Mouse (Mus musculus) thymus, adult 2 months (tissue): ENCODE data around the gene Chmp6. TPM values are rescaled to one million over a fixed set of nuclear protein-coding genes. Genes with fewer than 3 reads are reported as not detected.

Experiments used
- DNase-seq: peaks from one replicate; pipeline ENCODE4 v3.0.0; 2021
- H3K27ac ChIP-seq: fragments of 200-500 bp; 2 replicates; pipeline ENCODE4 v1.5.1; 2012; ENCODE audit warnings: low read length, control low read depth; ENCODE audit not compliant: control insufficient read depth, insufficient read depth
- H3K27me3 ChIP-seq: fragments of 200-500 bp; 2 replicates; pipeline ENCODE4 v1.6.1; 2012; ENCODE audit warnings: mild to moderate bottlenecking, low read length, moderate library complexity, mixed read lengths; ENCODE audit not compliant: control insufficient read depth, insufficient read depth
- H3K36me3 ChIP-seq: fragments of 200-500 bp; 2 replicates; pipeline ENCODE4 v1.6.1; 2012; ENCODE audit warnings: mild to moderate bottlenecking, low read length, moderate library complexity; ENCODE audit not compliant: control insufficient read depth, insufficient read depth
- H3K4me1 ChIP-seq: fragments of 200-500 bp; replicated peaks from 2 replicates; pipeline ENCODE4 v1.6.1; 2012; ENCODE audit warnings: low read length; ENCODE audit not compliant: control insufficient read depth, insufficient read depth
- H3K4me3 ChIP-seq: fragments of 200-500 bp; 2 replicates; pipeline ENCODE4 v1.5.1; 2012; ENCODE audit warnings: mild to moderate bottlenecking, low read length, control low read depth, moderate library complexity; ENCODE audit not compliant: control insufficient read depth, insufficient read depth
- CTCF ChIP-seq: fragments of 200-500 bp; IDR thresholded peaks from 2 replicates; pipeline ENCODE4 v1.5.1; 2012; ENCODE audit warnings: mild to moderate bottlenecking, control low read depth, low read length, moderate library complexity, borderline replicate concordance; ENCODE audit not compliant: control insufficient read depth, poor library complexity, insufficient read depth; ENCODE audit errors: extremely low read depth
- POLR2A ChIP-seq: fragments of 200-500 bp; IDR thresholded peaks from 2 replicates; pipeline ENCODE4 v1.6.1; 2012; ENCODE audit warnings: mild to moderate bottlenecking, low read length, control low read depth, moderate library complexity; ENCODE audit not compliant: control insufficient read depth, poor library complexity, insufficient read depth; ENCODE audit errors: extremely low read depth
- WGBS: fragments of 180-500 bp; shearing (Covaris S2); methylation state at CpG from one replicate; pipeline ENCODE4 v1.1.7; 2018; 5-methylcytosine and 5-hydroxymethylcytosine counted together
- polyA plus RNA-seq: library from polyadenylated mRNA; depleted of rRNA; stranded (reverse); fragments of >200 nt; gene quantifications from 2 replicates; pipeline ENCODE4 v1.2.3, GENCODE M21; 2012

Gene Chmp6
- polyA plus RNA-seq, 1 experiment: 59.2 TPM

DNA sequence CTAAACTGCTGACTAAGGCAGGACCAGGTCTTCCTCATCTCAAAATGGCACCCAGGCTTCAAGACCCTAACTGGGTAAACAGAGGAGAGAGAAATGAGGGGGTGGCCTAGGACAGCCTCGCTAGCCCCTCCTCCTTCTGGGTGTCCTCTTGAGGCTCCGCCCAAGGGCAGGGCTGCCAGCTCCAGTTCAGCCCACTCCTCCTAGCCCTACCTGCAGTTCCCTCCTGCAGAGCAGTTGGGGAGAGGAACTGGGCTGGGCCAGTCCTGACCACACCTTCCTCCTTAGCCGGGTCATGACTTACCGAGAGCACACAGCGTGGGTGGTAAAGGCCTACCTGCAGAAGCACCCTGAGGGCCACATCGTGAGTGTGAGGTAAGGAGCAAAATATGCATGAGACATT is 18.6 kb upstream of the Chmp6 start:
- DNase-seq: no peak
- no peaks in the 10 kb centered on the region; the same call in 1 of the 2 replicates for H3K4me1 ChIP-seq
- WGBS: 59% methylated on average over 6 of the region's 6 CpGs
- H3K36me3 ChIP-seq: peaks cover 24% of the 10 kb centered on the region
- TF ChIP-seq CTCF (no peak), POLR2A (no peak)
- H3K27me3 ChIP-seq: no peaks in the 10 kb centered on the region
- H3K4me3 ChIP-seq: no peak overlapping the region
- no peak overlapping the region for H3K27ac ChIP-seq

DNA sequence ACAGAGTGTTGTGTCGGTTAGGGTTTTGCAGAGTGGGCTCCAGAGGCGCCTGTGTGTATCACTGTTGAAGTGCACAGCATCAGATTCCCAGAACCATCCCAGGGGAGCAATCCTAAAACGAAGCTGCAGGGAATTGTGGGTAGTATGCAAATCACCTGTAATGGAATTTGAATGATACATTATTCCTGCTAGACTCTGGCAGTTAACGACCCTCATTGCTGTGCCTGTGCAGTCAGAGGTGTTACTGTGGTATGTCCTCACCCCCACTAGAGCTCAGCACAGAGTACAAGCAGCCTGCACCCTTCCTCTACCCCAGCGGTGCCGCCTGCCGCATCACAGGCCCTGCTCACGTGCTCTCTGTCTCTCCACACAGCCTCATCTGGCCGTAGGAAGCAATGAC is 16.2 kb upstream of the Chmp6 start:
- H3K27me3 ChIP-seq: no peaks in the 10 kb centered on the region
- TF ChIP-seq POLR2A (no peak), CTCF (no peak)
- no peak overlapping the region for H3K4me3 ChIP-seq
- H3K36me3 ChIP-seq: 0 out of 2 replicates have a peak, but pooled peaks cover 16% of the 10 kb centered on the region
- no peak for DNase-seq
- no peaks in the 10 kb centered on the region; the same call in 1 of the 2 replicates for H3K4me1 ChIP-seq
- no peak overlapping the region for H3K27ac ChIP-seq
- WGBS: 97% methylated on average over 9 of the region's 9 CpGs

DNA sequence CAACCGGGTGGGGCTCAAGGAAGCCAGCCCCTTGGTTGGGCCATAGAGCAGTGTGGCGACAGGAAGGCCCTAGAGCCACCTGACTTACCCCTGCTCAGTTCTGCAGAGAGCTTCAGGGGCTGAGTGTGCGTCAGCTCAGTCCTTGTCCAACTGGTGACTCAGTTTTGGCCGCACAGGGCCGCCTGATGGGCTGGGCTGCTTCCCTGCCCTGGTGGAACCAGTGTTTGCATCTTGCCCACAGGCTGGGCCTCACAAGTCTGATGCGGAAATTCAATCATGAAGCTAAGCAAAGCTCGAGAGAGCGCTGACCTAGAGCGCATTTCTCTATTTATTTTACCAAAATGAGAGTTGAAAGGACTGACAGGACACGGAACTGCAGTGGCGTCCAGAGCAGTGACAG is 14.3 kb upstream of the Chmp6 start:
- Histone ChIP-seq H3K27ac (no peak overlapping the region), H3K4me3 (no peak overlapping the region), H3K27me3 (no peaks in the 10 kb centered on the region), H3K4me1 (no peaks in the 10 kb centered on the region; the same call in 1 of the 2 replicates), H3K36me3 (0 out of 2 replicates have a peak, but pooled peaks cover 15% of the 10 kb centered on the region)
- no peak for DNase-seq
- TF ChIP-seq POLR2A (no peak), CTCF (no peak)
- 97% methylated on average over 11 of the region's 11 CpGs for WGBS

DNA sequence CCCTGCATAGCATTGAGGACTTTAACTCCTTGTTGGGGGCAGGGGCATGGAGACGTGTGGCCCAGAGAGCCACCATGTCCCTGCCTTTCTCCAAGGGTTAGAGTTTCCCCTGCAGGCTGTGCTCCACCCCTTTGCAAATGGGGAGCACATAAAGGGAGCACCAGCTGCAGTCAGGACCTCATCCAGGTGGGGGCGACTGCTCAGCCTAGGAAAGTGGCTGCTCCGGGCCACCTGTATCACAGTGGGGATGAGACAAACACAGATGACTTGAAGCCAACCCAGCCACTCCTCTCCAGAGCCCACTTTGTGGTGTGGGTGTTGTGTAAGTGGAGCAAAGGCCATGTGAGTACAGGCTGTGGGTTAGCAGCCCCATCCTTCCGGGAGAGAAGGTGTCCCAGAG is 12.1 kb upstream of the Chmp6 start:
- TF ChIP-seq CTCF: no peak
- TF ChIP-seq POLR2A: no peak
- H3K4me1 ChIP-seq: no peaks in the 10 kb centered on the region
- WGBS: 79% methylated on average over 4 of the region's 4 CpGs
- DNase-seq: no peak
- H3K36me3 ChIP-seq: 0 out of 2 replicates have a peak, but pooled peaks cover 9% of the 10 kb centered on the region
- H3K27ac ChIP-seq: no peak overlapping the region
- no peaks in the 10 kb centered on the region for H3K27me3 ChIP-seq
- no peak overlapping the region for H3K4me3 ChIP-seq

DNA sequence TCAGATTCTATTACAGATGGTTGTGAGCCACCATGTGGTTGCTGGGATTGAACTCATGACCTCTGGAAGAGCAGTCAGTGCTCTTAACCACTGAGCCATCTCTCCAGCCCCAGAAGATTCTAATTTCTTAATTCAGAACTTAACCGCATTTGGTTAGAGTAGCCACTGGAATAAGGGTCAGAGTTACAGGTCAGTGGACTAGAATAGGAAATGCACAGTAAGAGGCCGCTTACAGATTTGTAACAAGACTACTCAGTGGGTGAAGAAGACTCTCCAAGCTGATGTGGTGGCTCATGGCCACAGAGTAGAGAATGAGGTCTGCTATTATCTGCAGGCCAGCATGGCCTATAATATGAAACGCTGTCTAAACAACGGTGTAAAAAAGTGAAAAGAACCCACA is 10.3 kb upstream of the Chmp6 start:
- Histone ChIP-seq H3K36me3 (0 out of 2 replicates have a peak, but pooled peaks cover 4% of the 10 kb centered on the region), H3K27me3 (no peaks in the 10 kb centered on the region), H3K27ac (no peak overlapping the region), H3K4me1 (peaks cover 4% of the 10 kb centered on the region; the same call in 1 of the 2 replicates), H3K4me3 (no peak overlapping the region)
- no peak for DNase-seq
- TF ChIP-seq CTCF: no peak
- no peak for TF ChIP-seq POLR2A
- 86% methylated on average over 4 of the region's 4 CpGs for WGBS

DNA sequence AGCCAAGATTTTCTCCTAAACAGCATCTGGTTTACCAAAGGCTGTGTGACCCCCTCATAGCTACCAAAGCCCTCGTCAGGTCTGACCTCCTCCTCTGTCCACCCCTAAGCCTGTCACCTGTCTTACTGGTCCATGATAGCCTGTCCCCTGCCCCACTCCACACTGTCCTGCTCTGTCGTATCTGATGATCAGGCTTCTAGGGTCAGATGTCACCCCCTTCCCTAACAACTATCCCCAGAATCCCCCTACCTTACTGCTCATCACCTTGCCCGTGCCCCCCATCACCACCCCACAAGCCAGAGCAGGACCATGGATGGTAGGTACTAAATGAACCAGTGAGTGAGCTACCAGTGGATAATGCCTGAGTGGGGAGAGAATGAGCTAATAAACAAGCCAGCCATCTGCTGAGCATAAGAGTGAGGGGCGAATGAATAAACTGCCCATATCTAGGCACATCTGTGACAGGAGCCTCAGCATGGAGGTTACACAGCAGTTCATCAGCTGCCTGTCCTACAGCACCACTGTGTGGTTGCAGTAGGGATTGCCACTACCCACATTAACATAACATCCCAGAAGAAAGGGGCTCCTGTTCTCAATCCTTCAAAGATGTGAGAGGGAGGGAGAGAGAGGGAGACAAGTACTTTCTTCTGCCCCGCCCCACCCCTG is 8.5 kb upstream of the Chmp6 start:
- H3K27me3 ChIP-seq: no peaks in the 10 kb centered on the region
- DNase-seq: peak; percentile 77
- TF ChIP-seq POLR2A (no peak), CTCF (peak; percentile 16; the same call in 1 of the 2 replicates)
- 56% methylated on average over 5 of the region's 5 CpGs for WGBS
- H3K27ac ChIP-seq: no peak overlapping the region
- H3K4me1 ChIP-seq: peaks cover 12% of the 10 kb centered on the region
- H3K4me3 ChIP-seq: no peak overlapping the region
- H3K36me3 ChIP-seq: no peaks in the 10 kb centered on the region

DNA sequence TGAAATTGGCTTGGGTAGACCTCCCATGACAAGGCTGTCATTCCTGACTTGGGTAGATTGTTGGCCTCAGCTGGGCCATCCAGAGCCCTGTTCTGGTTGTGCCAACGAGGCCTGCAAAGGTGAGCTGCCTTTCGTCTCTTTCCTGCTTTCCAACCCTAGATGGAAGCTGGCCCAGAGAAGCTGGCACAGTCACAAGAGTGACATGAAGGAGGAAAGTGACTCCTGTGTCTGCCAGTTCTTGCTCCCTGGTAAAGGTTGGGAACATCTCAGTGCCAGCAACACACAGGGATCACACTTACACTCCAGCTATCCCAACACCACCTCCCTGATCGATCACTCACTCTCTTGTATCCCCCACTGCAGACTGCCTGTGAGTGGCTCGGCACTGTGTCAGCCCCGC is 7.4 kb upstream of the Chmp6 start:
- no peak overlapping the region for H3K27ac ChIP-seq
- no peak for DNase-seq
- H3K4me3 ChIP-seq: no peak overlapping the region
- H3K4me1 ChIP-seq: peaks cover 12% of the 10 kb centered on the region
- H3K36me3 ChIP-seq: no peaks in the 10 kb centered on the region
- no peaks in the 10 kb centered on the region for H3K27me3 ChIP-seq
- TF ChIP-seq POLR2A: no peak
- TF ChIP-seq CTCF: no peak
- 92% methylated on average over 5 of the region's 5 CpGs for WGBS
